Mouse (Mus musculus) neural tube, embryonic 10.5 days (tissue): Measurements from ENCODE around the gene Ints5.
A peak's percentile ranks its signal among the peaks of the same experiment; 100 is the strongest.

ENCODE experiments used
- DNase-seq: peaks from one replicate; pipeline ENCODE4 v3.0.0-alpha.2; 2017; ENCODE audit warnings: low spot score; ENCODE audit errors: extremely low spot score

Ints5 gene

GRCm38 (mm10) chr19:8927891-8928525, 35.2 kb downstream of the Ints5 start:
- DNase-seq = no peak

DNA sequence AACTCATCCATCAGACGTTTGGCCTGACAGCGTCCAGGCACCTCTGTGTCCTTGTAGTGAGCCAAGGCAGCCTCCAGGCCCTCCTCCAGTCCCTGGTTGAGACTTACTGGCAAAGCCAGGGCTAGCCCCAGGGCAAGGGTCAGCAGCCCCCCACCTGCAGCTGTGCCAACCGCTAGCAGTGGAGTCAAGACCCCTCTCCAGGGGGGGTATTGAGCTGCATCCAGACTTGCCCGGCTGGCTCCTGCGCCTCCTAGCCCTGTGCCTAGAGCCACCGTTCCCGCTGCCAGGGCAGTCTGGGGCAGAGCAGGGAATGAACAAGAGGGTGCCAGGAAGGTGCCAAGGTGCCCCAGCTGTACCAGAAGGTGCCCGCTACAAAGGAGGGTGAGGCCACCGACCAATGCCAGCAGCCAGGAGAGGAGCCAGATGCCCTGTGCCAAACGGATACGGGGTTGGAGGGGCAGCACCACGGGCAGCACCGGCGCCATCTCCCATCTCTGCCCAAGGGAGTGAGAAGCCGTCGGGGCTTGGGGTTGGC, 36.0 kb downstream of the Ints5 start:
- no peak for DNase-seq

- DNase-seq = peak; percentile 75
Measured at GRCm38 (mm10) chr19:8929224-8930088, 36.7 kb downstream of the Ints5 start, which contains the start of the genes Rom1 and Eml3. Rom1 (minus strand) TSS chr19:8929356. Eml3 (plus strand) TSS chr19:8929552.

DNA sequence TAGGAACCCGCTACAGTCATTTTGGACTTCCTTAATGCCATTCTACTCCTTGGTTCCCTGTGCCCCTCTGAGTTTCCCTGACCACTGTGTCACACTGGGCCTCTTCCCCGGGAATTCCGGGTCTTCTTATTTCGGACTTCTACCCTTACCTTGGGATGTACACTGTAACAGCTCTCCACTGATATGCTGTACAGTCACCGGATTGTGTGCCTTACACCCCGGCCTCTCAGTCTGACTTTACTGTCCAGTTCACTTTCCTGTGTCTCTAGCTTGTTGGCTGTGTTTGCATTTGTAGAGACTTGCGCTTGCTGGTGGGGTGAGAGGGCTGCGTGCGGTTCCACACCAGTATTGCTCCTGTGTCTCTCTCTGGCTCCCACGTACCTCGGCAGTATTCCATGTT, 37.3 kb downstream of the Ints5 start:
- DNase-seq = no peak

- DNase-seq = no peak
Measured at GRCm38 (mm10) chr19:8930771-8931170, 38.0 kb downstream of the Ints5 start.

GRCm38 (mm10) chr19:8936736-8937135, 43.9 kb downstream of the Ints5 start:
- DNase-seq = no peak

DNA sequence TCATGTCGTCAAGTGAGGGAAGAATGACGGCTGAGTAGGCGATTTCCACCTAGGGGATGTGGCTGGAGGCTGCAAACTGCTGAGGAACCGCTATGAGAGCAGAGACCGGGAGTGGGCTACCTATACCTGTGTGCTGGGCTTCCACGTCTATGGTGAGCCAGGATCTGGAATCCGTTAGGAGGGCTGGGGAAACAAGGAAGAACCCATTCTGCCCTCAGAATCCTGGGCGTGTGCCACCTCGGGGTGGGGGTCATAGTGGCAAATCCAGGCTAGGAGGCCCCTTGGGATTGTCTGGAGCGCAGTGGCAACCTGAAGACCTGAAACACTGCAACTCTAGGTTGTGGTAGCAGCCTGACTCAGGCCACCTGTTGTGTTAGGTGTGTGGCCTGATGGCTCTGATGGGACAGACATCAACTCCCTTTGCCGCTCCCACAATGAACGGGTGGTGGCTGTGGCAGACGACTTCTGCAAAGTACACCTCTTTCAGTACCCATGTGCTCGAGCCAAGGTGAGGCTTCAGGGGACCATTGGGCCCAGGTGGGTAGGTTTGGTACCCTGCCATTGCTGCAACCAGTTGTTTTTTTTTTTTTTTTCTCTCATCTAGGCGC, 47.8 kb downstream of the Ints5 start:
- no peak for DNase-seq

GRCm38 (mm10) chr19:8941136-8941514, 48.3 kb downstream of the Ints5 start:
- DNase-seq = no peak

GRCm38 (mm10) chr19:8941515-8942217, 48.9 kb downstream of the Ints5 start, which contains the start of gene Mta2:
Mta2 (plus strand) TSS chr19:8941875.
- DNase-seq = peak; percentile 99

- no peak for DNase-seq
Measured at GRCm38 (mm10) chr19:8942276-8942964, 49.6 kb downstream of the Ints5 start.

GRCm38 (mm10) chr19:8943047-8943446, 50.2 kb downstream of the Ints5 start:
- no peak for DNase-seq

DNA sequence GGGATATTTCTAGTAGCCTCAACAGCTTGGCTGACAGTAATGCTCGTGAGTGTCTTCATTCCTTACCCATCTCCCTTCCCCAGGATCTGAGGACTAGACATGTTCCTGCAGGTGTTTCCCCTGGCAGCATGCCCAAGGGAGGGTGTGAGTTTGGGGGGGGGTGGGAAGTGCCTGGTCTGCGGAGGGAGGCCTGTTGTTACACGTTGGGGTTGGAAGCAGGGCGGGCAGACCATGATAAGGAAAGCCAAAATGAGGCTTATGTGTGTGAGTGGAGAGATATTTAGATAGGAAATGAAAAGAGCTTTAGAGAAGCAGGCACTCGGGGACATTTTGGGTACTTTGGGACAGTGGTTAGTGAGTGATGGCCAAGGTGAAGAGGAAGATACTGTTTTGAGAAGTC, 51.3 kb downstream of the Ints5 start:
- DNase-seq = no peak

GRCm38 (mm10) chr19:8944750-8945149, 51.9 kb downstream of the Ints5 start:
- peak; percentile 60 for DNase-seq

- DNase-seq = no peak
Measured at GRCm38 (mm10) chr19:8945251-8945650, 52.4 kb downstream of the Ints5 start.

DNA sequence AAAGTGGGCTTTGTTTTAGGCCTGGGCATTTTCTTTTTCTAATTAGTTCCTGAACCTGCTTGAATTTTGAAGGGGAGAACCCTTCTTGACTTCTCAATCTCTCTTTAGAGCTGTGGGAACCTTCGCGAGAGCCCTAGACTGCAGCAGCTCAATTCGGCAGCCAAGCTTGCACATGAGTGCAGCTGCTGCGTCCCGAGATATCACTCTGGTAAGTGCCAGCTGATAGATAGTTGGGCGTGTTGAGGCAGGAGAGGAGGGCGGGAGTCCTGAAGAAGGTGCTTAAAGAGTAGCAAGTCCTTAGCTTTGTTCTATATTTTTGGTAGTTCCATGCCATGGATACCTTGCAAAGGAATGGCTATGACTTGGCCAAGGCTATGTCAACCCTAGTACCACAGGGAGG, 54.1 kb downstream of the Ints5 start:
- no peak for DNase-seq
